Mouse (Mus musculus) CH12.LX (cell line): ENCODE measurements around the gene Krt39.

Experiments
- CTCF ChIP-seq, 2 experiments: IDR thresholded peaks in 1 of 2; conservative IDR thresholded peaks in 1 of 2; 2 replicates each; pipeline ENCODE4 v1.5.1; 2011 to 2012; ENCODE audit warnings: low read depth in 2 of 2, low read length in 2 of 2, improper control_type of control experiment in 1 of 2, inconsistent platforms in 1 of 2, mild to moderate bottlenecking in 1 of 2, moderate library complexity in 1 of 2
- MEF2A ChIP-seq: IDR thresholded peaks from 2 replicates; pipeline ENCODE4 v1.6.1; 2014; ENCODE audit warnings: low read depth, mild to moderate bottlenecking, inconsistent platforms, low read length, improper control_type of control experiment, borderline replicate concordance
- POLR2AphosphoS2 ChIP-seq: IDR thresholded peaks from 2 replicates; pipeline ENCODE4 v1.6.1; 2011; ENCODE audit warnings: low read depth, low read length, improper control_type of control experiment
- TBP ChIP-seq: conservative IDR thresholded peaks from 2 replicates; pipeline ENCODE4 v1.6.1; 2011; ENCODE audit warnings: low read depth, low read length, improper control_type of control experiment
- ZC3H11A ChIP-seq: IDR thresholded peaks from 2 replicates; pipeline ENCODE4 v1.6.1; 2012; ENCODE audit warnings: low read depth, mild to moderate bottlenecking, inconsistent platforms, low read length, improper control_type of control experiment

GRCm38 (mm10) chr11:99466316-99466715 lies 54.8 kb downstream of the Krt39 start:
- TF ChIP-seq CTCF (conservative IDR thresholded peaks at IDR 0.05 in 1 of 2, IDR thresholded peaks at IDR 0.05 in 1 of 2; ENCODE audit: low read depth in 2 of 2, low read length in 2 of 2) (no peak), TBP (no peak), POLR2AphosphoS2 (no peak), ZC3H11A (no peak), MEF2A (no peak)
